Comparison of ENCODE assay signal across 22 mouse cellular contexts in genomic region chr5:3396214-3396613, GRCm38 (mm10). TPM values are rescaled to one million over a fixed set of nuclear protein-coding genes. Genes with fewer than 3 reads are reported as not detected.
A peak's percentile ranks its signal among the peaks of the same experiment; 100 is the strongest.
DNase-seq lines count a peak whose midpoint lies in the region; ATAC-seq and TF ChIP-seq lines count a peak whose summit lies in the region.
"Had no signal": no experiment of that assay in that cellular context is flagged by ENCODE, and none has a peak within 500 bp of the region (broad histone marks: within the 10 kb centered on the region; RNA-seq: fewer than 3 reads in every experiment).

No protein-coding gene starts in this region.

- TF ChIP-seq POLR2A in MEL (IDR thresholded peaks at IDR 0.05; ENCODE audit: control insufficient read depth in 1 of 2, insufficient read depth in 1 of 2, low read depth in 1 of 2, low read length in 2 of 2, poor library complexity in 1 of 2) = no peak

- H3K4me3 ChIP-seq in forebrain, embryonic 15.5 days = no peak overlapping the region
- H3K4me3 ChIP-seq in forebrain, embryonic 11.5 days (ENCODE audit: low read depth, low read length) = no peak overlapping the region
- H3K4me3 ChIP-seq in hindbrain, postnatal 0 days (ENCODE audit: low read length) = no peak overlapping the region
- no peak overlapping the region for H3K4me3 ChIP-seq in hindbrain, embryonic 14.5 days (replicated peaks; ENCODE audit: low read length)
- H3K4me3 ChIP-seq in MEL (ENCODE audit: control insufficient read depth in 1 of 2, insufficient read depth in 1 of 2, low read depth in 2 of 2, low read length in 2 of 2) = no peak overlapping the region
- H3K4me3 ChIP-seq: embryonic facial prominence, embryonic 12.5 days; embryonic facial prominence, embryonic 15.5 days; hindbrain, embryonic 12.5 days had no signal

- no peaks in the 10 kb centered on the region for H3K27me3 ChIP-seq in forebrain, embryonic 15.5 days
- H3K27me3 ChIP-seq in forebrain, embryonic 11.5 days (ENCODE audit: control insufficient read depth, insufficient read depth, low read length) = no peaks in the 10 kb centered on the region
- no peaks in the 10 kb centered on the region for H3K27me3 ChIP-seq in hindbrain, postnatal 0 days (ENCODE audit: insufficient read depth, low read length)
- H3K27me3 ChIP-seq in hindbrain, embryonic 14.5 days (ENCODE audit: control insufficient read depth, insufficient read depth, low read length) = no peaks in the 10 kb centered on the region
- H3K27me3 ChIP-seq in MEL (ENCODE audit: control insufficient read depth in 1 of 2, insufficient read depth in 2 of 2, low read length in 2 of 2) = no peaks in the 10 kb centered on the region
- H3K27me3 ChIP-seq: embryonic facial prominence, embryonic 12.5 days; embryonic facial prominence, embryonic 15.5 days; hindbrain, embryonic 12.5 days; Patski had no signal

- TF ChIP-seq CTCF in hindbrain, postnatal 0 days (IDR thresholded peaks at IDR 0.05; ENCODE audit: low read depth) = no peak
- TF ChIP-seq CTCF in MEL (IDR thresholded peaks at IDR 0.05 in 2 of 3, conservative IDR thresholded peaks at IDR 0.05 in 1 of 3; ENCODE audit: control insufficient read depth in 1 of 3, insufficient read depth in 1 of 3, low read depth in 2 of 3, low read length in 3 of 3, poor library complexity in 1 of 3, severe bottlenecking in 1 of 3) = no peak

- H3K9ac ChIP-seq in forebrain, embryonic 15.5 days (replicated peaks) = no peak overlapping the region
- no peak overlapping the region for H3K9ac ChIP-seq in forebrain, embryonic 11.5 days (ENCODE audit: low read length)
- H3K9ac ChIP-seq in hindbrain, postnatal 0 days (replicated peaks; ENCODE audit: low read length) = no peak overlapping the region
- H3K9ac ChIP-seq in hindbrain, embryonic 14.5 days = no peak overlapping the region
- no peak overlapping the region for H3K9ac ChIP-seq in MEL (ENCODE audit: control insufficient read depth, low read depth, low read length, poor library complexity, severe bottlenecking)
- H3K9ac ChIP-seq: embryonic facial prominence, embryonic 12.5 days; embryonic facial prominence, embryonic 15.5 days; hindbrain, embryonic 12.5 days had no signal

- no peak for TF ChIP-seq RAD21 in MEL (IDR thresholded peaks at IDR 0.05; ENCODE audit: low read depth, low read length)

- H3K4me1 ChIP-seq in forebrain, embryonic 15.5 days = peaks cover 33% of the 10 kb centered on the region
- no peaks in the 10 kb centered on the region for H3K4me1 ChIP-seq in forebrain, embryonic 11.5 days (replicated peaks; ENCODE audit: control insufficient read depth, insufficient read depth, low read length)
- H3K4me1 ChIP-seq in hindbrain, postnatal 0 days (ENCODE audit: insufficient read depth, low read length) = 0 out of 2 replicates have a peak, but pooled peaks cover 2% of the 10 kb centered on the region
- H3K4me1 ChIP-seq in hindbrain, embryonic 14.5 days (replicated peaks; ENCODE audit: control insufficient read depth, insufficient read depth, low read length) = no peaks in the 10 kb centered on the region; the same call in 1 of the 2 replicates
- peaks cover 2 to 3% of the 10 kb centered on the region in 2 experiments; a peak in 3 of 4 replicates for H3K4me1 ChIP-seq in MEL (ENCODE audit: control insufficient read depth in 1 of 2, insufficient read depth in 2 of 2, low read length in 2 of 2)
- H3K4me1 ChIP-seq: embryonic facial prominence, embryonic 15.5 days had no signal

- no peaks in the 10 kb centered on the region for H3K9me3 ChIP-seq in forebrain, embryonic 15.5 days
- no peaks in the 10 kb centered on the region for H3K9me3 ChIP-seq in forebrain, embryonic 11.5 days (ENCODE audit: control insufficient read depth, low read length)
- H3K9me3 ChIP-seq in hindbrain, postnatal 0 days (ENCODE audit: low read length) = no peaks in the 10 kb centered on the region
- H3K9me3 ChIP-seq in hindbrain, embryonic 14.5 days (ENCODE audit: control insufficient read depth, low read length) = no peaks in the 10 kb centered on the region
- no peaks in the 10 kb centered on the region for H3K9me3 ChIP-seq in MEL (replicated peaks; ENCODE audit: insufficient read depth, low read length)
- H3K9me3 ChIP-seq: embryonic facial prominence, embryonic 12.5 days; embryonic facial prominence, embryonic 15.5 days; hindbrain, embryonic 12.5 days had no signal

- no peak for ATAC-seq in forebrain, embryonic 15.5 days (replicated peaks)
- no peak for ATAC-seq in forebrain, embryonic 11.5 days (replicated peaks; ENCODE audit: low FRiP score)
- no peak for ATAC-seq in hindbrain, postnatal 0 days
- no peak for ATAC-seq in hindbrain, embryonic 14.5 days (ENCODE audit: low FRiP score)
- ATAC-seq: hindbrain, embryonic 16.5 days; inflammation-experienced regulatory T-cells, adult 6 months; intestine, embryonic 16.5 days; Patski had no signal

- H3K79me2 ChIP-seq in MEL (ENCODE audit: control insufficient read depth, insufficient read depth, low read length, poor library complexity) = peaks cover 57% of the 10 kb centered on the region

- no peak overlapping the region for H3K4me2 ChIP-seq in forebrain, embryonic 15.5 days (replicated peaks)
- H3K4me2 ChIP-seq in forebrain, embryonic 11.5 days (ENCODE audit: low read depth, low read length, severe bottlenecking) = no peak overlapping the region
- H3K4me2 ChIP-seq in hindbrain, postnatal 0 days (ENCODE audit: low read depth, low read length) = no peak overlapping the region
- no peak overlapping the region for H3K4me2 ChIP-seq in hindbrain, embryonic 14.5 days (replicated peaks)
- H3K4me2 ChIP-seq: embryonic facial prominence, embryonic 12.5 days; embryonic facial prominence, embryonic 15.5 days; heart, embryonic 11.5 days; hindbrain, embryonic 12.5 days had no signal

- peak overlapping the region; percentile 54; the same call in 1 of the 2 replicates for H3K27ac ChIP-seq in forebrain, embryonic 15.5 days (replicated peaks)
- H3K27ac ChIP-seq in forebrain, embryonic 11.5 days (ENCODE audit: low read depth, low read length) = no peak overlapping the region
- peak overlapping the region; percentile 63; the same call in 1 of the 2 replicates for H3K27ac ChIP-seq in hindbrain, postnatal 0 days
- no peak overlapping the region for H3K27ac ChIP-seq in hindbrain, embryonic 14.5 days
- no peak overlapping the region for H3K27ac ChIP-seq in MEL (ENCODE audit: control insufficient read depth, low read depth, low read length)
- H3K27ac ChIP-seq: embryonic facial prominence, embryonic 12.5 days; embryonic facial prominence, embryonic 15.5 days; hindbrain, embryonic 12.5 days had no signal

- WGBS in forebrain, embryonic 15.5 days = 71% methylated on average over 6 of the region's 6 CpGs
- whole genome bisulfite sequencing in forebrain, embryonic 11.5 days = 92% methylated on average over 6 of the region's 6 CpGs
- 80% methylated on average over 6 of the region's 6 CpGs for WGBS in hindbrain, postnatal 0 days
- 88% methylated on average over 6 of the region's 6 CpGs for WGBS in hindbrain, embryonic 14.5 days

- no peak for TF ChIP-seq EP300 in MEL (IDR thresholded peaks at IDR 0.05; ENCODE audit: low read depth in 1 of 2, low read length in 2 of 2)

- DNase-seq in cerebellum, postnatal 10 days = peak; percentile 44 to 51
- no peak for DNase-seq in cerebellum, postnatal 4 days (ENCODE audit: low spot score in 2 of 2)
- DNase-seq in forebrain, embryonic 11.5 days (ENCODE audit: low spot score) = no peak
- DNase-seq in hindbrain, postnatal 0 days (ENCODE audit: low spot score) = no peak
- no peak for DNase-seq in hindbrain, embryonic 14.5 days (ENCODE audit: low spot score)
- DNase-seq in MEL (ENCODE audit: low read depth, low spot score) = peak; percentile 44
- DNase-seq: adrenal gland, postnatal 10 days; adrenal gland, postnatal 36 days; cerebellum, adult 2 months; cerebellum, adult 9-11 months; gastrocnemius, postnatal 10 days; gastrocnemius, postnatal 36 days; kidney, adult 18-20 months had no signal

- H3K36me3 ChIP-seq in forebrain, embryonic 15.5 days = no peaks in the 10 kb centered on the region
- H3K36me3 ChIP-seq in forebrain, embryonic 11.5 days (ENCODE audit: control insufficient read depth, insufficient read depth, low read length) = no peaks in the 10 kb centered on the region
- no peaks in the 10 kb centered on the region for H3K36me3 ChIP-seq in hindbrain, postnatal 0 days (ENCODE audit: insufficient read depth, low read length)
- H3K36me3 ChIP-seq in hindbrain, embryonic 14.5 days (replicated peaks; ENCODE audit: control insufficient read depth, insufficient read depth) = no peaks in the 10 kb centered on the region
- H3K36me3 ChIP-seq in MEL (ENCODE audit: control insufficient read depth in 1 of 2, insufficient read depth in 2 of 2, low read length in 2 of 2) = peaks cover 11 to 51% of the 10 kb centered on the region in 2 experiments
- H3K36me3 ChIP-seq: embryonic facial prominence, embryonic 12.5 days; embryonic facial prominence, embryonic 15.5 days; hindbrain, embryonic 12.5 days had no signal

TF ChIP-seq in MEL, 35 proteins besides CTCF, POLR2A, EP300 and RAD21:
- 0 out of 2 replicates have a peak, but pooled peaks have one; percentile 38 for TF ChIP-seq ZNF384 (IDR thresholded peaks at IDR 0.05; ENCODE audit: low read depth, low read length)
- peak; percentile 62 for TF ChIP-seq GATA1 (IDR thresholded peaks at IDR 0.05; ENCODE audit: low read depth, low read length)
- TF ChIP-seq MAZ (IDR thresholded peaks at IDR 0.05; ENCODE audit: low read depth, low read length) = no peak
TF ChIP-seq in MEL: peak in this region for 2.

RNA-seq across cellular contexts. Expression of gene Cdk6, which starts 54.9 kb away (rescaled TPM):
- 30.8 and 39.4 TPM in 2 replicates for polyA plus RNA-seq in forebrain, embryonic 15.5 days (2015; fragmentation: Nextera tagmentation; extraction: Ambion mirVana)
- polyA plus RNA-seq in forebrain, embryonic 11.5 days (2014; fragmentation: Nextera tagmentation; extraction: Ambion mirVana) = 21.3 and 24.5 TPM in 2 replicates
- total RNA-seq in hindbrain, postnatal 0 days (2014; rRNA removed) = 16.5 and 21.9 TPM in 2 replicates
- 12.2 and 12.8 TPM in 2 replicates for polyA plus RNA-seq in hindbrain, postnatal 0 days (2015; fragmentation: Nextera tagmentation; extraction: Ambion mirVana)
- 11.8 and 14.8 TPM in 2 replicates for polyA plus RNA-seq in hindbrain, embryonic 14.5 days (2014; fragmentation: Nextera tagmentation; extraction: Ambion mirVana)
- 195 and 197 TPM in 2 replicates for total RNA-seq in MEL (2012; rRNA removed)
- 100 to 1,000 TPM in 1 of 2 experiments, 10 to 100 TPM in 1; 79.0 to 318 TPM for polyA plus RNA-seq in MEL (2012; ENCODE audit: insufficient read depth in 1 of 2, insufficient read length in 2 of 2, low read depth in 1 of 2, low replicate concordance in 2 of 2, missing spikeins in 1 of 2)

Comparison
In these comparisons a context has a peak if more than half of its experiments do, and no peak if none do; other contexts are left out.
1. DNase-seq: peak in cerebellum, postnatal 10 days (2 of 2) and MEL (single experiment); none in cerebellum, postnatal 4 days (0 of 2), forebrain, embryonic 11.5 days (single experiment), hindbrain, postnatal 0 days (single experiment) and hindbrain, embryonic 14.5 days (single experiment).
2. H3K27ac ChIP-seq: peak in forebrain, embryonic 15.5 days (single experiment) and hindbrain, postnatal 0 days (single experiment); none in forebrain, embryonic 11.5 days (single experiment), hindbrain, embryonic 14.5 days (single experiment) and MEL (single experiment).